Mouse (Mus musculus) lung, postnatal 4 days (tissue): ENCODE measurements around the gene Vmn2r65.

Experiments used
- DNase-seq, 2 experiments: peaks; one replicate each; pipeline ENCODE4 v3.0.0; 2021

Gene Vmn2r65

GRCm38 (mm10) chr7:84964015-84964414 is at the start of gene Vmn2r65:
Gene Vmn2r65 (minus strand): TSS chr7:84964115.
- DNase-seq = no peak

GRCm38 (mm10) chr7:85012168-85012567 is 48.3 kb upstream of the Vmn2r65 start, which contains the start of gene Vmn2r66:
Gene Vmn2r66 (minus strand): TSS chr7:85012268.
- no peak for DNase-seq

- DNase-seq = no peak
Measured at GRCm38 (mm10) chr7:84996694-84997093, 32.8 kb upstream of the Vmn2r65 start.
